Mouse (Mus musculus): ENCODE results near the gene Sfxn2. TPM values are rescaled to one million over a fixed set of nuclear protein-coding genes. Genes with fewer than 3 reads are reported as not detected.
A peak's percentile ranks its signal among the peaks of the same experiment; 100 is the strongest.

The Sfxn2 gene
- polyA plus RNA-seq, 1 experiment from 2014 or later = 8.9 TPM

DNA sequence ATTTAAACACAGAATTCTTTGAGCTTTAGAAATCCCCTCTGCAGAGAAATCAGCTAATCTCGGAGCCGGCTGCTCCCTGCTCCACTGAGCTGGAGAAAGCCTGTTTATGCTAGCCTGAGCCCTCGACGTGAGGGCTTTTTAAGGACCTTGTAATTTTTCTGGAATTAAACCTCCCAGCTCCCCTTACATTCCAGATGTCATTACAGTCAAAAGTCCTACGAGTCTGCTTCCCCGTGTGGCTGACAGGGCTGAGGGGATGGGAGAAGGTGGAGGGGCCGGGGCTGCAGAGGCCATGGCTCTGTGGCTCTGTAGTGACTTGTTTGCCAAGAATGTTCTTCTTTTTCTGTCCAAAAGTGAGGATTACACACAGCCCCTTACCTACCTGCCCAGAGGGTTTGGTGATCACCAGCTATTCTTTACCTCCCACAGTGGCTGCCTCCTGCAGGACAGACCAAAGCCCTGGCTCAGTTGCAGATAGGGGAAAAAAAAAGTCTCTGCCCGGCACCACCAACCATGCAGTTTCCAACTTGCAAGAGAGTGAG lies 42.6 kb upstream of the Sfxn2 start:
- Histone ChIP-seq H3K27ac (ENCODE audit: poor library complexity, severe bottlenecking) (peak overlapping the region; percentile 95), H3K4me1 (replicated peaks) (peaks cover 86% of the 10 kb centered on the region), H3K36me3 (0 out of 2 replicates have a peak, but pooled peaks cover 4% of the 10 kb centered on the region), H3K4me2 (peak overlapping the region; percentile 37), H3K9me3 (replicated peaks) (no peaks in the 10 kb centered on the region), H3K27me3 (replicated peaks) (no peaks in the 10 kb centered on the region), H3K9ac (peak overlapping the region; percentile 61), H3K4me3 (no peak overlapping the region)
- no peak for ATAC-seq (ENCODE audit: insufficient number of reproducible peaks, low FRiP score)
- WGBS = 13% methylated on average over 8 of the region's 8 CpGs

- H3K9ac ChIP-seq = peak overlapping the region; percentile 2
Observed at GRCm38 (mm10) chr19:46531071-46532030, 41.8 kb upstream of the Sfxn2 start.

DNA sequence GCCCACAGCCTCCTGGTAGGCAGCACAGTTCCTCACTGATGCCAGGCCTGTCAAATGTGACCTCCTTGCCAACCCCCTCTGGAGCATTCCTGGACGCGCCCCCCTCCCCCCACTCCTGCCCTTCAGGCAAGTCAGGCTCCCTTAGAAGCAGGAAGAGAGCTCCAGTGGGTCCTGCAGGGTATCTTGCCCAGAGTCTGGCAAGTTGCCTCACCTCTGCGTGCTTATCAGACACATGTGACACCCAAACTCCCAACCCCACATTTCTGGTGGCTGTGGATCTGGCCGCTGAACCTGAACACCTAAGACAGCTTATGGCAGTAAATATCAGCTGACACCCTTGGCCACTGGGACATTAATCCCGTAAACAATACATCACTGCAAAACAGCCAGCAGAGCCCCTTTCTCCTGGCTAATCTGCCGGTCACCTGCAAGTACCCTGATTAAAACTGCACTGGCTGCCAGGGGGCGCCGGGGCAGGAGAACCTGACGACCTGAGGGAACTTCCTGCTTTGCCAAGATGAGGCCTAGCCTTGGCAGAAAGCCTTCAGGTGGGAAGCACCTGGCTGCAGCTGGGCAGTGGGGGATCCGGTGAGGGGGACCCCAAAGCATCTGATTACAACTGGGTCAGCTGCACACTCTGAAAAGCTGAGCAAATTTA lies 41.0 kb upstream of the Sfxn2 start:
- 0 out of 2 replicates have a peak, but pooled peaks have one; percentile 26 for ATAC-seq (ENCODE audit: insufficient number of reproducible peaks, low FRiP score)
- Histone ChIP-seq H3K4me1 (replicated peaks) (peaks cover 72% of the 10 kb centered on the region), H3K4me3 (no peak overlapping the region), H3K36me3 (0 out of 2 replicates have a peak, but pooled peaks cover 4% of the 10 kb centered on the region), H3K27me3 (replicated peaks) (no peaks in the 10 kb centered on the region), H3K9ac (peak overlapping the region; percentile 55; the same call in 1 of the 2 replicates), H3K9me3 (replicated peaks) (no peaks in the 10 kb centered on the region), H3K4me2 (peak overlapping the region; percentile 44), H3K27ac (ENCODE audit: poor library complexity, severe bottlenecking) (peak overlapping the region; percentile 95)
- WGBS = 8% methylated on average over 10 of the region's 10 CpGs

More at GRCm38 (mm10) chr19:46531071-46532030, 41.8 kb upstream of the Sfxn2 start:
- H3K27ac ChIP-seq (ENCODE audit: poor library complexity, severe bottlenecking) = peak overlapping the region; percentile 95
- 0 out of 2 replicates have a peak, but pooled peaks cover 4% of the 10 kb centered on the region for H3K36me3 ChIP-seq
- H3K27me3 ChIP-seq (replicated peaks) = no peaks in the 10 kb centered on the region
- H3K4me3 ChIP-seq = no peak overlapping the region
- no peaks in the 10 kb centered on the region for H3K9me3 ChIP-seq (replicated peaks)
- no peak for ATAC-seq (ENCODE audit: insufficient number of reproducible peaks, low FRiP score)
- H3K4me2 ChIP-seq = peak overlapping the region; percentile 44
- WGBS = 7% methylated on average over 16 of the region's 16 CpGs
- peaks cover 77% of the 10 kb centered on the region for H3K4me1 ChIP-seq (replicated peaks)

DNA sequence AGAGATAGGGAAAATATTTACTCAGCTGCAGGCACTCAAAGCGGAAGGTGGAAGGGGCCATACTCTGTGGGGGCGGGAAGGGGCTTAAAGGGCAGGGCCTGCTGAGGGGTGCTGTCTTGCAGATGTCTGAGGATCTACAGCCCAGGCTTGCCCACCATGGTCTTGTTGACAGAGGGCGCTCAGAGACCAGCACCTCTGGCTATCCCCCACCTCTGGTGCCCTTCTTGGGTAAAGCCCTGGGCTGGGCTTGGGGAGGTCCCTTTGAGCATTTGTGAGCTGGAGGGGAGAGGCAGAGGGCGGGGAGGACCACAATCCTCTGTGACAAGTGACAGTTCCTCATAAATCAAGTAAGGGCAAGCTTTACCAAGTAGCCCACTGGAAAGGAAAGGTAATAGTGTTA lies 40.1 kb upstream of the Sfxn2 start:
- Histone ChIP-seq H3K9me3 (replicated peaks) (no peaks in the 10 kb centered on the region), H3K36me3 (0 out of 2 replicates have a peak, but pooled peaks cover 4% of the 10 kb centered on the region), H3K4me2 (no peak overlapping the region), H3K27ac (ENCODE audit: poor library complexity, severe bottlenecking) (peak overlapping the region; percentile 95), H3K4me1 (replicated peaks) (peaks cover 64% of the 10 kb centered on the region), H3K4me3 (no peak overlapping the region), H3K9ac (no peak overlapping the region), H3K27me3 (replicated peaks) (no peaks in the 10 kb centered on the region)
- 59% methylated on average over 4 of the region's 4 CpGs for WGBS
- no peak for ATAC-seq (ENCODE audit: insufficient number of reproducible peaks, low FRiP score)

DNA sequence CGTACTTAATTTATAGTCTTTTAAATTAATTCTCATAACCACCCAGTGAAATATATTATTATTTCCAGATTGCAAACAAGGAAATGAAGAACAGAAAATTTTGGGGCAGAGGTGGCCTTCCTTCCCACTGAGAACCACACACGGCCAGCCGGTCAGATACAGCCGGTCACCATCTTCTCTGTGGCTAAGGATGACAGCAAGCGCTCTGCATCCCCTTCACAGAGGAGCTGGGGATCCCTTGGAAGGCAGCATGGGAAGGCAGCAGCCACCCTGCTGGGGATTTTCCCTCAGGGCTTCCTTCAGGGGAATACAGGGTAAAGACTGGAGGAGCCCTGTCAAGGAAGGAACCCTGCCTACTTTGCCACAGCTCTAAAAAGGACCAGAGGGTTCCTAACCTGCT lies 39.6 kb upstream of the Sfxn2 start:
- peaks cover 60% of the 10 kb centered on the region for H3K4me1 ChIP-seq (replicated peaks)
- H3K27ac ChIP-seq (ENCODE audit: poor library complexity, severe bottlenecking) = no peak overlapping the region; the same call in 1 of the 2 replicates
- no peak for ATAC-seq (ENCODE audit: insufficient number of reproducible peaks, low FRiP score)
- H3K36me3 ChIP-seq = 0 out of 2 replicates have a peak, but pooled peaks cover 4% of the 10 kb centered on the region
- H3K9ac ChIP-seq = no peak overlapping the region
- no peak overlapping the region for H3K4me3 ChIP-seq
- H3K27me3 ChIP-seq (replicated peaks) = no peaks in the 10 kb centered on the region
- no peak overlapping the region for H3K4me2 ChIP-seq
- WGBS = 76% methylated on average over 5 of the region's 5 CpGs
- no peaks in the 10 kb centered on the region for H3K9me3 ChIP-seq (replicated peaks)

DNA sequence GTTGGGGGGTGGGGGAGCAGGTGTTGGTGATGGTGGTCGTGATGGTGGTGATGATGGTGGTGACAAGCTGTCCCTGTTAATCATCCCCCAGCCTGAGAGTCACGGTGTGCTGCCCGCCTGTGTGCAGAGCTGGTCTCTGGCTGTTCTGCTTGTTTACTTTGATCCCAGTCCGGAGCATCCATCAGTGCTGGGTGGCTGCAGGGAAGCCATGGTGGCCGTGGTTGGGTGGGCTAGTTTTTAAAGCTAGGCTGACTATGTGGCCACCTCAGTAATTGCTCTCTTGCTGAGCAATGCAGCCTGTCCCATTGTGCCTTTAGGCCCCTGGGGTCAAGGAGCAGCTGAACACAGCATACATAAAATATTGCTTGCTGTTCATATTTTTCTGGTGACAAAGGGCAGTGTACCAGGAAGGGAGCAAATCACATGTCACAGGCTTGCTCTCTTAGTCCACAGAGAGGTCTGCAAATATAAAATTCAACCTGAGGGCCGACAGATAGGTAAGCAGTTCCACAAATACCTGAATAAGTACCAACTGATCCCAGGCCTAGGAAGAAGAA lies 38.5 kb upstream of the Sfxn2 start:
- H3K27ac ChIP-seq (ENCODE audit: poor library complexity, severe bottlenecking) = no peak overlapping the region
- peaks cover 50% of the 10 kb centered on the region for H3K4me1 ChIP-seq (replicated peaks)
- 40% methylated on average over 6 of the region's 6 CpGs for WGBS

GRCm38 (mm10) chr19:46537357-46537756 lies 35.8 kb upstream of the Sfxn2 start:
- H3K4me2 ChIP-seq = no peak overlapping the region
- H3K9ac ChIP-seq = no peak overlapping the region
- no peaks in the 10 kb centered on the region for H3K27me3 ChIP-seq (replicated peaks)
- H3K36me3 ChIP-seq = peaks cover 29% of the 10 kb centered on the region
- H3K27ac ChIP-seq (ENCODE audit: poor library complexity, severe bottlenecking) = no peak overlapping the region
- no peak for ATAC-seq (ENCODE audit: insufficient number of reproducible peaks, low FRiP score)
- peaks cover 22% of the 10 kb centered on the region for H3K4me1 ChIP-seq (replicated peaks)
- no peaks in the 10 kb centered on the region for H3K9me3 ChIP-seq (replicated peaks)
- no peak overlapping the region for H3K4me3 ChIP-seq
- 91% methylated on average over 9 of the region's 9 CpGs for WGBS

More for the DNA sequence above, 38.5 kb upstream of the Sfxn2 start:
- Histone ChIP-seq H3K36me3 (0 out of 2 replicates have a peak, but pooled peaks cover 7% of the 10 kb centered on the region), H3K4me3 (no peak overlapping the region), H3K4me2 (no peak overlapping the region), H3K9ac (no peak overlapping the region), H3K27me3 (replicated peaks) (no peaks in the 10 kb centered on the region), H3K9me3 (replicated peaks) (no peaks in the 10 kb centered on the region)
- ATAC-seq (ENCODE audit: insufficient number of reproducible peaks, low FRiP score) = no peak

DNA sequence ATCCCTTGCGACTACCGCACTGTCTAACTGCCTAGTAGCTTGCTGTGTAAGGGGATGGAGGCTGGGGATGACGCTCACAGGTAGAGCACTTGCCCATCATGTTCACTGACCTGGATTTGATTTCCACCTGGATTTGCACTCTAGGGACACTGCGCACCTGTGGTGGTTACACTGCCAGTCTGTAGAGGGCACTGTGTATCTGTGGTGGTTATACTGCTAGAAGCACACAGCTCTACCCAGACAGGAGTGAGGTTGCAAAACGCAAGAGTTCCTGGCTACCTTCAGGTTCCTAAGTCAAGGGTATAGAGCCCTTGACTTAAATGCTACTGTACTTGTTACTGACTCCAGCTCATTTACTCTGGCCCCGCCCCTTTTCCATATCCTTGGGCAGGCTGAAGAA lies 35.0 kb upstream of the Sfxn2 start:
- Histone ChIP-seq H3K27me3 (replicated peaks) (no peaks in the 10 kb centered on the region), H3K4me2 (no peak overlapping the region), H3K4me3 (no peak overlapping the region), H3K4me1 (replicated peaks) (peaks cover 14% of the 10 kb centered on the region), H3K9ac (no peak overlapping the region), H3K9me3 (replicated peaks) (no peaks in the 10 kb centered on the region), H3K27ac (ENCODE audit: poor library complexity, severe bottlenecking) (no peak overlapping the region), H3K36me3 (peaks cover 33% of the 10 kb centered on the region)
- 83% methylated on average over 6 of the region's 6 CpGs for WGBS
- ATAC-seq (ENCODE audit: insufficient number of reproducible peaks, low FRiP score) = no peak; the same call in 1 of the 2 replicates

DNA sequence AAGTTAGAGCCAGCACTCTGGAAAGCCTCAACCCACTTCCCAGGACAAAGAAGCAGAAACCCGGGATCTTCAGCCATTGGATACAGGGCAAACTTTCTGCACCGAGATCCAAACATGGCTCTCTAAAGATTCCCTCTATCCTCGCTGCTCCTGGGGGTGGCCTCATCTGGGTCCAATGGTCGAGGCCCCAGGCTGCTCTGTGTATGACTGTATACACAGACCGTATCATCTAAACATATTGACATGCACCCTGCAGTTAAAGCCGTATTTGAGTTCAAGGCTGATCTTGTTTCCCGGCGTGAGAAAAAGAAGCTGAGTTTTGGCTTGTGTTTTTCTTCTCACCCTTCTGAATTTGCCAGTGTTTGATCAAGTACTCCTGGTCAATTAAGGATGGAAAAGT lies 30.4 kb upstream of the Sfxn2 start:
- Histone ChIP-seq H3K9me3 (replicated peaks) (no peaks in the 10 kb centered on the region), H3K4me2 (no peak overlapping the region), H3K4me3 (no peak overlapping the region), H3K27me3 (replicated peaks) (no peaks in the 10 kb centered on the region), H3K27ac (ENCODE audit: poor library complexity, severe bottlenecking) (no peak overlapping the region), H3K9ac (no peak overlapping the region), H3K4me1 (replicated peaks) (no peaks in the 10 kb centered on the region), H3K36me3 (peaks cover 34% of the 10 kb centered on the region)
- no peak for ATAC-seq (ENCODE audit: insufficient number of reproducible peaks, low FRiP score)
- WGBS = 85% methylated on average over 8 of the region's 8 CpGs

- Histone ChIP-seq H3K4me1 (replicated peaks) (no peaks in the 10 kb centered on the region), H3K4me3 (no peak overlapping the region), H3K27me3 (replicated peaks) (no peaks in the 10 kb centered on the region), H3K4me2 (no peak overlapping the region), H3K9me3 (replicated peaks) (no peaks in the 10 kb centered on the region), H3K9ac (no peak overlapping the region), H3K27ac (ENCODE audit: poor library complexity, severe bottlenecking) (no peak overlapping the region), H3K36me3 (peaks cover 35% of the 10 kb centered on the region)
- 63% methylated on average over 6 of the region's 6 CpGs for WGBS
- ATAC-seq (ENCODE audit: insufficient number of reproducible peaks, low FRiP score) = peak; percentile 63
Observed at GRCm38 (mm10) chr19:46547565-46547964, 25.6 kb upstream of the Sfxn2 start.

All from heart, embryonic 12.5 days (tissue).